Mouse (Mus musculus) WW6 (cell line): ENCODE results near the gene Tmem175.
"Not testable (repeated sequence)": the region's sequence is repeated elsewhere in the genome, so short reads cannot be mapped to it uniquely, and the experiment has no call there.

Experiments
- DNase-seq: peaks from one replicate; pipeline ENCODE4 v3.0.0-alpha.2; 2013; ENCODE audit warnings: low read depth, low spot score

The Tmem175 gene

DNA sequence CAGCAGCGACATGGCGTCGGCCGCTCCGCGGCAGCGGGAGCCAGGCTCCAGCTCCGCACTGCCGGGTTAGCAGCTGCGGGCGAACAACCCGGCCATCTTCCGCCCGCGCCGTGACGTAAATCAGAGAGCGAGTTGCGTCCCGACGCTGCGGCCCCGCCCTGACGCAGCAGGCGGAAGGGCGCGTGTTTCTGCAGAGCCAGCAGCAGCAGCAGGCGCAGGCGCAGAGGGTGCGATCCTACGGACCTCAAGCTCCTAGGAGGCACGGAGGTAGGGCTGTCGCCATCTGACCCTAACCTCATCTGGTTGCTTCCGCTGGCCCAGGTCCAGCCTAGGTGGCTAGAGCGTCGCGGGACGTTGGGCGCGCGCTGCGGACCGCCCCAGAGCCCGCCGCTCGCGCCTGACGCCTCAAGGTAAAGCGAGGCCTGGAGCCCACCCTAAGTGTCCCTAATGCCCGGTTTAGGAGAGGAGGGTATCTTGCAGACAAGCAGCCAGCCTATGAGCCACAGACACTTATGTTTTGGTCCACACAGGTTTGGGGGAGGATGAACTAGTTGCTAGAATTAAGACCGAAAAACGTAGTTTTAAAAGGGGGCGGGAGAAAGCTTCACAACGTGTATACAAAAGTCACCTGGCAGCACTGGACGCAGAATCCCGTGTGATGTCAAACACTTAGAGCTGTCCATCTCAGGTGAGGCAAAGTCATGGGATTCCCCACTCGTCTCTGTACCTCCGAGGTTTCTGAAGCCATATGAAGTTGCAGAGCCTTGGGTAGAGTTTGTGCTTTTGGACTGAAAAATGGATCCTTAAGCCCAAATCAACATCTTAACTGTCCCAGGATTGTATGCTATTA lies at the start of gene Tmem175, which contains the start of gene Gak:
Tmem175 (plus strand) TSS at position 137 of the 850 bp plus-strand sequence.
Gak (minus strand) TSS at position 122 of the 850 bp plus-strand sequence.
- peak; percentile 87 for DNase-seq

GRCm38 (mm10) chr5:108581361-108581891 lies 48.1 kb upstream of the Tmem175 start:
- no peak for DNase-seq

GRCm38 (mm10) chr5:108599923-108600322 lies 29.6 kb upstream of the Tmem175 start:
- DNase-seq = no peak

- no peak for DNase-seq
Measured at GRCm38 (mm10) chr5:108602537-108602936, 27.0 kb upstream of the Tmem175 start.

DNA sequence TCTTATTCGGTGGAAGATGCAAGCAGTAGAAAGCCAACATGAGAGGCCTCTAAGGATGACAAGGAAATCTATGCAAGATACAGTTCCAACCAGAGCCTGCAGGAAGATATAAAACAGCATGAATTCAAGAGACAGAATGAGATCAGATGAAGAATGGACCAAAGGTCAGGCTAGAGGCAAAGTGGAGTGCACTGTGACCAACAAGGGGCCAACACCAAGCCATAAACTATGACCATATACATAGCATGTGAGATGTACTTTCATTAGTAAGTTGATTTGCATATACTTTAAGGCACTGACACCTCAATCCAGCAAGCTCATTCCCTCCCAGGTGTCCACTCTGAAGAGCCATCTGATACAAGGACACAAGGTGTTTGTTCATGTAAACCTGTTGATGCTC lies 19.1 kb upstream of the Tmem175 start:
- no peak for DNase-seq

DNA sequence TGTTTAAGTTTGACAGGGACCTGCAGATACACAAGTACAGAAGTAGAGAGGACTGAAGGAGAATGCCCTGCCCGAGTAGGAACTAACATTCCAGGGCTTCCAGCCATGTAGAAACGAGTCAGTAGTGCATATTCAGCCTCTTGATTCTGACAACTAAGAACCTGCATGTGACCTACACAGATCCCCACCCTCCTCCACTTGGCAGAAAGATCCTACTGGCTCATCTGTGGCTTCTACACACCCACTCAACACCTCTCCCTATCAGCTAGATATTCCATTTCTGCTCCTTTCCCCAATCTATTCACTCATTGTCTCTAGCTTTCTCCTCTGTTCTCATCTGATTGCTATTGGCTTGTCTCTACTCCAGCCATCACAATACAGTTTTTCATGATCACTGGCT lies 7.7 kb upstream of the Tmem175 start:
- DNase-seq = no peak

DNA sequence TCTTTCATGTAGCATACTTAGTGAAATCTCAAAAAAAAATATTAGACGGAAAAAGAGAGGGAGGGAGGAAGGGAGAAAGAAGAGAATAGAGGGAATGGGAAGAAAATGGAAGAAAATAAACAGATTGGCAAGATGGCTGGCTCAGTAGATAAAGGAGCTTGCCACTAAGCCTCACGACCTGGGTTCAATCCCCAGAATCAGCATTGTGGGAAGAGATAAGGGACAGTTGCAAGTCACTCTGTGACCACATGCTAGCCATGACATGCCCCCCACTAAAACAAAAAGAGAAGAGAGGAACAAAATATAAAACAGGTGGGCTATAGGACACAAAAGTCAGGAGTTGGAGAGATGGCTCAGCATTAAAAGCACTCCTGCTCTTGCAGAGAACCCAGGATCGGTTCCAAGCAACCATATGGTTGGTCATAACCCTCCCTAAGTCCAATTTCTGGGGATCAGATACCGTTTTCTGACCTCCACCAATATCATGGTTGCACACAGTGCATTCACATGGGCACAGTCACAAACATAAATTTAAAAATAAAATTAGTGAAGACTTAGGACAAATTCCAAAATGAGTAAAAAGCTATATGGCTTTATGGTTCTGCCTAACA lies 3.4 kb upstream of the Tmem175 start:
- DNase-seq = no peak

DNA sequence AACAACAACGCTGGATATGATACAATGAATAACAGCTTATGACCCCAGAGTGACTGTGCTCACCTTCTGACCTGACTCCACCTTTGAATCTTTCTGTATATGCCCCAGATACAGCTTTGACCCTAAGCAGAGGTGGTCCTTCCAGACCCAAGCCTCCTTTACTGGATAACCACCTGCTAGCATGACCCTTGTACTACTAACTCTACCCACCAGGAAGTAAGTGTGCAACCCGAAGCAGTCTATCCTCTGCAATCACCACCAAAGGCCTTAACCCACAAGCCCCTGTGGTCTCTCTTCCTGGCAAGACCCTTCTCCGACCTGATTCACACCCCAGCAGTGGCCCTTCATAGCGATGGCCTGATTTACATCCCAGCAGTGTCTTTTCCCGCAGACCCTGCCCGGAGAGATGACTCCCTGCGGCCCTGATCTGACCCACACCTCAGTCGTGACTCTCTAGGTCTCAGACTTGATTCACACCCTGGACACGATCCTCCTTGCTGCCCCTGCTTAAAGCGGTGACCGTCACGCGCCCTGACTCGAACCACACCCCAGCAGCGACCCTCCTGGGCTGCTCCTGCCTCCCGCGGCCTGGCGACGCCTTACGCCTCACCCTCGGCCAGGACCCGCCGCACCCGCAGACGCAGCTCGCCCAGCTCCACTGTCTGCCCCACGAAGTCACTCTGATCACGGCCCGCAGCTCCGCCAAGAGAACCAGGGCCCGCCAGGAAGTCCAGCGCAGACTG lies 508 bp upstream of the Tmem175 start:
- no peak for DNase-seq

GRCm38 (mm10) chr5:108633676-108634075 lies 4.1 kb downstream of the Tmem175 start:
- DNase-seq = no peak

- not testable (repeated sequence) for DNase-seq
Measured at GRCm38 (mm10) chr5:108634088-108634487, 4.5 kb downstream of the Tmem175 start.

GRCm38 (mm10) chr5:108636172-108636571 lies 6.6 kb downstream of the Tmem175 start:
- DNase-seq = no peak

GRCm38 (mm10) chr5:108643674-108644073 lies 14.1 kb downstream of the Tmem175 start:
- no peak for DNase-seq

DNA sequence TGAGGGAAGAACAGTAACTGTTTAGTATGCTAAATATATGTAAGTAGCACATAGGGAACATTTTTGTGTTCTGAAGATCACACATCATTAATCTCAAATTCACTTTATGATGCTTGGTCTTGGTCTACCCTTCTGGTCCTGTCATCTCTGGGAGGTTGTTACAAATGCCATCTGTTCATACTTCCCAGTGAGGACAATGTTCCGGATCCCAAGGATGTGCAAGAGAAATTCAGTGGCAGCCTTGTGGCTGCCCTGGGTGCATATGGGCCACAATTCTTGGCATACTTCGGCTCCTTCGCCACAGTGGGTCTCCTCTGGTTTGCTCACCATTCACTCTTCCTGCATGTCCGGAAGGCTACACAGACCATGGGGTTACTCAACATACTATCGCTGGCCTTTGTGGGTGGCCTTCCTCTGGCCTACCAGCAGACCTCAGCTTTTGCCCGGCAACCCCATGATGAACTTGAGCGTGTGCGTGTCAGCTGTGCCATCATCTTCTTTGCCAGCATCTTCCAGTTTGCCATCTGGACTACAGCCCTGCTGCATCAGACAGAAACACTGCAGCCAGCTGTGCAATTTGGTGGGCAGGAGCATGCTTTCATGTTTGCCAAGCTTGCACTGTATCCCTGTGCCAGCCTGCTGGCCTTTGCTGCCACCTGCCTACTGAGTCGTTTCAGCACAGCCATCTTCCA lies 16.2 kb downstream of the Tmem175 start:
- no peak for DNase-seq

DNA sequence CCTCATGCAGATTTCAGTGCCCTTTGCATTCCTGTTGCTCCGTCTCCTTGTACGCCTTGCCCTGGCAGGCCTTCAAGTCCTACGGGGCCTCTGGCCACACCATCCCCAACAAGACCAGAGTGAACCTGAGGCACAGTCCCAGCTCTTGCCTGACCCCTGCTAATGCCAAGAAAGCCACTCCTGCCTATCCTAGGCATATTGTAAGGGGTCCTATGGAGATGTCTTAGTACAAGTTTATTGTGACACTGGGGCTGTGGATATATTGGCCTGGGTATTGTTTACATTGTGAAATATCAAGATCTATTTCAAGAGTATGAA lies 16.7 kb downstream of the Tmem175 start:
- no peak for DNase-seq

DNA sequence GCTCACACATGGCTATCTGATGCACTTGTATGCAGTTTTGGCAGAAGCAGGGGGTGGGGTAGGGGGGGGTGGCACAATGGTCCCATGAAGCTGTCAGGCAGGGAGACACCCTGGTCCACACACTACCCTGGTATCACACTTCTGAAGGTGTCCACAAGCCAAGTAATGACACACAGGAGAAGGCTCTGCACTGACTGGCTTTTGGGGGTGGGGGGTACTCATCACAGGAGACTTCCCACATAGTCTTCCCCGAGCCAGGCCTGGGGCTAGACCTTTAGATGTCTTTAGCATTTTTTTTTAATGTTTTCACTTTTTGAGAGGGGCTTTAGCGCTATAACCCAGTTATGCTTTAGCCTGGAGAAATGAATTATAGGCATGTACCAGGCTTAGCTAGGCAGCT lies 17.7 kb downstream of the Tmem175 start:
- DNase-seq = no peak

GRCm38 (mm10) chr5:108647820-108648465 lies 18.4 kb downstream of the Tmem175 start:
- DNase-seq = no peak

- no peak for DNase-seq
Measured at GRCm38 (mm10) chr5:108648937-108649576, 19.5 kb downstream of the Tmem175 start.

DNA sequence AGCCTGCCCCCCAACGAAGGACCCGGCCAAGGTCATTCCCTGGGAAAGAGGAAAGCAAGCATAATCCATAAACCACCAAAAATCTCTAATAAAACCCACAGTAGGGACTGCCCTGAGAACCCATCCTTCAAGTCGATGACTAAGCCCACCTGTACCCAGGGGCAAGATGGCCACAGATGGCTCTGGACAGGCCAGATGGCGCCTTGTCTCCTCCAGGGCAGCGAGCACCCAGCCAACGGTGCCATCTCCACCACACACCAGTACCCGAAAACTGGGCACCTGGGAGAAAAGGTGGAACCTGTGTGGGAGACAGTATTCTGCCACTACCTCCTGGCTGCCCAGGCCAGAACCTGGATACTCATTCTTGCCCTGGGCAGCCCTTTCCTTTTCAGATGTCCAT lies 20.8 kb downstream of the Tmem175 start:
- DNase-seq = no peak

DNA sequence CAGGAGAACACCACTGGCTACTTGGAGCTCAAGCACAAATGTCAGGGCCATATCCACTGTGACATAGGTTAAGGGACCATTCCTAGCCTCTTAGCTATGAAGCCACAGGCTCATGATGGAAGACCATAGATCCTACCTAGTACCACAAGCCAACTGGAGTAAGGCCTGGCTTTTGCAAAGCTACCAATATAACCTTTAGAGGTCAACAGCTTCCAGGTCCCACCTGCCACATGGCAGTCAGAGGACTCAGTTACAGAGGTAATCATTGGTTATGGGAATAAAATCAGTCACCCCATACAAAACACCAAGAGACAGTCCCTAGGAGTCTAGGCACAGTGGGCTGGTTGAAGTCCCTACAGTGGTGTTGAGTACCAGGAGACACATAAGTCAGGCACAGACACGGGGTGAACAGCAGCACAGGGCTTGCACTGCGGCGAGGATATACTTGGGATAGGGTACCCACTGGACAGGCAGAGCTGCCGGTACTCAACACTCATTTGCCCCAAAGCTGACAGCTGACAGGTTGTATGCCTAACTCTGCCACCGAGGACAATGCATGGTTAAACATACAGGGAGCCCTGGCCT lies 21.7 kb downstream of the Tmem175 start:
- DNase-seq = no peak

DNA sequence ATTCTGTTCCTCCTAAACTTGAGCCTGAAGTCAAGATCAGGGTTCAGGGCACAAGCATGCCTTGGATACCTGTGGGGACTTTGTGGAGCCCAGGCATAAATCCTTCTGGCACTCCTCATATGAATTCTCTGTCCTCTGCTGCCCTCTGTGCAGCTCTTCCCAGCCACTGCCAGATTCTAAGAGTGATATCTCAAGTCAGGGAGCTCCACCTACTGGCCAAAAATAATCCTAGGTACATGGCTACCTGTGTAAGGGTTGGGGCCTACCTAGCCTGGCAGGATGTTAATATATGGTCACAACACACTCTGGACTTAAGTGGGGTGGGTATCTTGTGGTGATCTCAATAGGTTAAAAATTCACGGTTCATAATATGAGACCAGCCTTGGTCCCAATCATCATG lies 22.3 kb downstream of the Tmem175 start:
- no peak for DNase-seq
